Mouse (Mus musculus): ENCODE measurements around the gene Kif5c.

GRCm38 (mm10) chr2:49596318-49596717 lies 22.8 kb upstream of the Kif5c start:
- TF ChIP-seq CTCF (IDR thresholded peaks at IDR 0.05; ENCODE audit: control insufficient read depth, insufficient read depth, insufficient read length) (no peak), USF1 (IDR thresholded peaks at IDR 0.05; ENCODE audit: low read depth) (no peak), FOSL1 (IDR thresholded peaks at IDR 0.05; ENCODE audit: insufficient read depth, low read length, poor library complexity, severe bottlenecking) (no peak), MAX (IDR thresholded peaks at IDR 0.05) (no peak)

Data from C2C12 (cell line).